Mouse (Mus musculus) liver, adult (tissue): ENCODE results near the gene Olfr315.
"Not testable (repeated sequence)": the region's sequence is repeated elsewhere in the genome, so short reads cannot be mapped to it uniquely, and the experiment has no call there.

Experiments used
- GATA4 ChIP-seq: IDR thresholded peaks from 2 replicates; pipeline ENCODE4 v1.6.1; 2014; ENCODE audit warnings: mild to moderate bottlenecking, low read length; ENCODE audit not compliant: insufficient replicate concordance

Gene Olfr315

DNA sequence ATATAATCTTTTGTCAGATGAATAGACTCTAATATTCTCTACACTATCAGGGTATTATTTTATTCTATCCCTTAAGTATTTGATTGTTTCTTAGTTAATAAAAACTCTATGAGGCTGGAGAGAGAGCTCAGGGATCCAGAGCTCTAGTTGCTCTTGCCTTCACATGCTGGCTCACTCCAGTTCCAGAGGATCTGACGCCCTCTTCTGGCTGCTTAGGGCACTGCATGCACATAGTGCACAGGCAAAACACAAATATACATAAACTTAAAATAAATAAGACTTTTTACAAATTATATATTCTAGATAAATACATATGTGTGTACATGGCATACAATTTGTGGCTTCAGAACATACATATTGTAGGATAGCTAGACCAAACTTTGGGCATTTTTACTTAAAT lies 39.0 kb downstream of the Olfr315 start:
- TF ChIP-seq GATA4 = no peak

DNA sequence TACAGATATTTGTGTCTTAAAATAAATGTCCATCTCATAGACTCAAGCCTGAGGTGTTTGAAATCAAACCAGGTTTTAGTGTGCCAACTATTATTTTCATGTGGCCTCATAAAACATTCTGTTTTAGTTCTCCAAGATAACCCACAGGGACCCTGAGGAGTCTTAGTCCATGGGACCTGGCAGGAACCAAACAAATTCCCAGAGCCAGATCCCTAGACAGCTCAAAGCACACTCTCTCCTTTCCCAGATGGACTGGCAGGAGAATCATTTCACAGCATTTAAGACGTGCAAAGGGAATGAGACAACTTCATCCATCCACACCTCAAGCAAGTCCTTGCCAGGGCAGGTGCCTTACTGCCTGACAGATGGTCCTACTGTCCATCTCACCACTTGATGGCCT lies 41.7 kb downstream of the Olfr315 start, which contains the start of gene Olfr313:
Gene Olfr313, plus strand, starts transcription at position 301 of the 400 bp plus-strand sequence.
- not testable (repeated sequence) for TF ChIP-seq GATA4

DNA sequence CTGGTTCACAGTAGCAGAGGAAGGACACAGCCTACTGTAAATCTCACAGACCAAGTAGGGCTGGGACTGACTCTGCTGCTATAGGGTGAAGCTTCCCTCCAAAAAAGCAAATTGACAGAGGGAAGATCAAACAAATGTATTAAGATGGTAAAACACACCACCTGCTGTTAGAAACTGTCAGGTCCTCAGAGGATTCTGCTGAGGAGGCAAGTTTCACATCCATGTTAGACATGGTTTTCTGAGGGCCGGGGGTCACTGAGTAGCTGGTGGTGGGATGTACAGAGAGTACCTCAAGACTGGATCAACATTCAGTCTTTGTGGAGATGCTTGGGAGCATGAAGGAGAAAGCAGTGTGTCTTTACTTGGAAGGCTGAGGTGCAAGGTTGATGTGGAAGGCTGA lies 42.7 kb downstream of the Olfr315 start:
- TF ChIP-seq GATA4 = no peak

DNA sequence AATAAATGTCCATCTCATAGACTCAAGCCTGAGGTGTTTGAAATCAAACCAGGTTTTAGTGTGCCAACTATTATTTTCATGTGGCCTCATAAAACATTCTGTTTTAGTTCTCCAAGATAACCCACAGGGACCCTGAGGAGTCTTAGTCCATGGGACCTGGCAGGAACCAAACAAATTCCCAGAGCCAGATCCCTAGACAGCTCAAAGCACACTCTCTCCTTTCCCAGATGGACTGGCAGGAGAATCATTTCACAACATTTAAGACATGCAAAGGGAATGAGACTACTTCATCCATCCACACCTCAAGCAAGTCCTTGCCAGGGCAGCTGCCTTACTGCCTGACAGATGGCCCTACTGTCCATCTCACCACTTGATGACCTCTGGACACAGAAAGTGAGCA lies 55.9 kb downstream of the Olfr315 start, which contains the start of gene Olfr312:
Gene Olfr312, plus strand, starts transcription at position 301 of the 400 bp plus-strand sequence.
- not testable (repeated sequence) for TF ChIP-seq GATA4

DNA sequence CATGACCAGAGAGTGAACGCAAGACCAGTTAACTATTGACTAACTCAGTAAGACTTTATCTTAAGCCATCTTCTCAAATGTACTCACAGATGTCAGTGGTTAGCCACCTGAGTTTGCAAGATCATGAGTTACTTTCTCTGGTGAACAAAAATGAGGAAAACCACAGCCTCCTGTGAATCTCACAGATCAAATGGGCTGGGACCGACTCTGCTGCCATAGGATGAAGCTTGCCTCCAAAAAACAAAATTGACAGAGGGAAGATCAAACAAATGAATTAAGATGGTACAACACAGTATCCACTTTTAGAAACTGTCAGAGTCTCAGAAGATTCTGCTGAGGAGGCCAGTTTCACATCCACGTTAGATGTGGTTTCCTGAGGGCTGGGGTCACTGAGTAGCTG lies 56.8 kb downstream of the Olfr315 start:
- TF ChIP-seq GATA4 = no peak
